Mouse (Mus musculus) bone marrow, adult 2 months (tissue): ENCODE data around the gene Muc4.

Source experiments
- CTCF ChIP-seq: fragments of 200-500 bp; IDR thresholded peaks from 2 replicates; pipeline ENCODE4 v1.5.1; 2011; ENCODE audit warnings: low read length, control low read depth; ENCODE audit not compliant: control insufficient read depth, insufficient read depth
- POLR2A ChIP-seq: fragments of 200-500 bp; IDR thresholded peaks from 2 replicates; pipeline ENCODE4 v1.6.1; 2011; ENCODE audit warnings: low read depth, mild to moderate bottlenecking, control low read depth, low read length, borderline replicate concordance; ENCODE audit not compliant: control insufficient read depth

DNA sequence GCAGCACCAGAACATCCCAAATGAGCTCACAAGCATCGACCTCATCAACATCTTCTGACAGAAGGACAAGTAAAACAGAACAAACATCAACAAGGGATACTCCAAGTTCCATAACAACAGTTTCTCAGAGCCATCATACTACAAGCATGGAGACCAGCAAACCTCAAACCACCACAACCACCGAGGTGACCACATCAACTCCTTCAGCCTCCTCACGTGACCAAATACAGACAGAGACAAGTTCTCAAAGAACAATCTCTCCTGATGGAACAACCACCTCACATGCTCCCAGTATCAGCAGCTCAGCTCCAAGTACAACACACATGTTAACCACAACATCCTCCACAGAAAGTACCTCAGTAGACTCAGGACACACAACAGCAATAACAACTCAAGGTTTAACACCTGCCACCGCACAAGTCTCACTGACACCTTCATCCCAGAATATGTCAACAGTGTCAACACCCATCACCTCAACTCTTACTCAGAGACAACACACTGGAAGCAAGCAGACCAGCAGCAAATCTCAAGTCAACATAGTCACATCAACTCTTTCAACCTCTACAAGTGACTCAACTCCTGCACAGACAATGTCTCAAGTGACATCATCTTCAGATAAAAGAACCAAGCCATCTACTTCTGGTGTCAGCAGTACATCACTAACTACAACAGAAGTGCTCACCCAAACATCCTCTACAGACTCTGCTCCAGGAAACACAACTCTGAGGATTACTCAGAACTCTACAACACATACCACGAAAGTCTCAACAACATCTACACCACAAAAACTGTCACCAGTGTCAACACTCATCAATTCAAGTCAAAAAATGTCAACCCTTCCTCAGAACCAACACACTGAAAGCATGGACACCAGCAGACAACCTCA, 14.8 kb downstream of the Muc4 start:
- TF ChIP-seq CTCF (no peak), POLR2A (no peak)
